Mouse (Mus musculus): Measurements from ENCODE around the gene Prkce.

DNA sequence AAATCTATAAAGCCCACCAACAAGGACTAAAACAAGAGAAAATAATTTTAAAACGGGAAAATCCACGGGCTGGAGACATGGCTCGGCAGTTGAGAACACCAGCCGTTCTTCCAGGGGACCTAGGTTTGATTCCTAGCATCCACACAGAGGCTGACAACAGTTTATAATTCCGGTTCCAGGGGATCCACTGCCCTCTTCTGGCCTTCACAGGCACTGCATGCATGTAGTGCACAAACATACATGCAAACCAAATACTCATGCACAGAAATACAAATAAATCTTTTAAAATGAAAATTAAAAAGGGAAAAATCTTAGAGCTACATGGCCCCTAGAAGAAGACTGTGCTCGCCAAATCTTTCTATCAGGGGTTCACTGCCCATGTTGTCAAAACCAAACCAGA is 87.4 kb downstream of the Prkce start:
- TF ChIP-seq CTCF (IDR thresholded peaks at IDR 0.05; ENCODE audit: control insufficient read depth, insufficient read depth, low read length) (peak; percentile 23; the same call in 1 of the 2 replicates), POLR2A (IDR thresholded peaks at IDR 0.05; ENCODE audit: borderline replicate concordance, control insufficient read depth, low read depth, low read length) (no peak)

Measured in bone marrow, adult 2 months (tissue).